Mouse (Mus musculus) gastrocnemius, postnatal 14 days (tissue): Measurements from ENCODE around the gene Timmdc1. TPM values are rescaled to one million over a fixed set of nuclear protein-coding genes. Genes with fewer than 3 reads are reported as not detected.

ENCODE experiments used
- DNase-seq: peaks from one replicate; pipeline ENCODE4 v3.0.0; 2021; ENCODE audit warnings: mixed read lengths
- intact Hi-C: fragments of 180-260 bp; cut with DNase I; formaldehyde crosslinking; loops from one replicate; pipeline ENCODE4 v1.15.1; 2025; ENCODE audit warnings: low total_unique reads
- long read RNA-seq, 2 experiments: library from polyadenylated mRNA; stranded (forward); transcript quantifications; one replicate each; pipeline ENCODE4 v2.0.0; 2021
- total RNA-seq, 2 experiments: library from RNA; stranded (reverse); gene quantifications; 2 replicates each; pipeline ENCODE4 v1.2.3; 2021

Timmdc1 gene
- 10 to 100 TPM; 40.7 to 45.0 TPM for total RNA-seq
- long read RNA-seq, experiment 1, partial matches to known transcripts, result 0 of 6 reads
- long read RNA-seq, experiment 1, other reads (novel, unspliced or antisense), result 2 of 6 reads
- long read RNA-seq, experiment 2, partial matches to known transcripts, result 0 of 4 reads
- long read RNA-seq, experiment 2, other reads (novel, unspliced or antisense), result 0 of 4 reads

DNA sequence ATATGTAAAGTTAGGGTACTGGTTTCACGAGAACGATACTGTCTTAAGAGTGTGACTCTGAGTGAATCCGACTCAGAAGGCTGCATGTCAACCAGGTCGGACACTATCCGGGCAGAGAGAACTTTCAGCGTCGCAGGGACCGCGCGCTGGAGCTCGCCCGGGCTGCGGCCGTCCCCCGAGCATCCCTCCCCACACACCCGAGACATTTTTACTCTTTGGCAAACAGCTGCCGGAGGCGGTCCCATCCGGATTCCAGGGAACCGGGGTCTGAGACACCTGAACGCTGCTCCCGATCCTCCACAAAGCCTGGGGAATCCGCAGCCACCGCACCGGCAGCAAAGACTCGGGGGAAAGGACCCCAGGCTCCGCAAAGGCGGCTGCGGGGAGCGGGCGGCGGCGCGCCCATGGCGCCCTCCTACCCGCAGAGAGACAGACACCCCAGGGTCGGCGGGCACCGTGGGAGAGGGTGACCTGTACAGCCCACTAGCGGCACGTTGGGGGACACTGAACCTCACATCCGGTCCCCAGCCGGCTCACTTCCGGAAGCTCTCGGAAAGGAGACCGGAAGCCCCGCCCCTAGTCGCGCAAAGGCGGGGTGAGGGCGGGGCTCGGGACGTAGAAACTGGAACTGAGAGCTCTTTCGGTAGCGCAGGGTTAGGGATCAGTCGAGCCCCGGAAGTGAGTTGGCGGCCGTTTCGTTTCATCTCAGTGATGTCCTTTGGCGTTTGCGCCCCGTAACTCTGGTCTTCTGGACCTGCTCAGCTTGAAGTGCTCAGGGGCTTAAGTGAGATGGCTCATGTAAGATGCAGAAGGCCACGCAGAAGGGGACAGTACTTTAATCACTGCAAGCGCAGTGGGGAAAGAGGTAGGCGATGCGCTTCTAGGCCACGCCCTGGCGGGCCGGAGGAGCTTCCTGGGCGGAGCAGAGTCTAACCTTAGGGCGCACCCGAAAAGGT lies at the start of gene Timmdc1:
TSS of gene Timmdc1 (minus strand) at position 535 of the 956 bp plus-strand sequence.
- DNase-seq, result peak; percentile 95
- intact Hi-C loops, result no loop called here

GRCm38 (mm10) chr16:38571481-38571880 lies 49.0 kb upstream of the Timmdc1 start:
- no peak for DNase-seq

DNA sequence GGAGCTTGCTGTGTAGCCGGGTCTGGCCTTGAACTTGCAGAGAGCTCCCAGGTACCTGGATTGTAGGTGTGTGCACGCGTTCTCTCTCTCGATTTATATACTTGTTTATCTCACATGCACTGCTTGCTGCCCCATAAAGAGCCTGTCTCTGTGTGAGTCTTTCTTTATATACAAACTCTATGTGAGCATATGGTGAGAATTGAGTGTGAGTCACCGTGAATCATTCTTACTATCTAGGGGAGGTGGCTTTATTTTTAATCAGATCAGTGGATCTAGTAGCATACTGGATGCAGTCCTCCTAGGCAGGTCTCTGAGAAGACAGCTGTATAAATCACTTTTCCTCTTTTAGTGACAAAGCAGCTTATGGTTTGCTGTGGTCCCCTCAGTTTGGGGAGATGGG lies 45.7 kb upstream of the Timmdc1 start:
- no peak for DNase-seq
- intact Hi-C loops, result no loop called here

More at GRCm38 (mm10) chr16:38571481-38571880, 49.0 kb upstream of the Timmdc1 start:
- intact Hi-C loops, result no loop called here

DNA sequence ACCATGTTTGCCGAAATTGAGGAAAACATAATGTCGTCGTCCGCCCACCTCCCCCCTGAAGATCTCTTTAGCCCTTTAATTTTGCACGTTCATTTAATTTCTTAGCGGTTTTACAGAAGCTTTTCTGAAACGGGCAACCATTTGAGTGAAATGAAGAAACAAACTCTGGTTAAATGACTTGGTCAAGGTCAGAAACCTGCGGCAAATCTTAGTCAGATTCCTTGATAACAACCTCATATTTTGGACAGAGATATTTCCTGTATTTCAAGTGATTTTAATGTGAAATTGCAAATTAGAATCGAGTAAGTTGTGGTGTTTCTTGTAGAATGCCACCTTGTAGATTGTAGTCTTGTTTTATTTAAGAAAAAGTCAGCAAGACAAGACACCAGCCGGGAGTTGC lies 41.1 kb upstream of the Timmdc1 start:
- DNase-seq, result no peak
- intact Hi-C loops, result no loop called here

GRCm38 (mm10) chr16:38562968-38563327 lies 40.5 kb upstream of the Timmdc1 start:
- DNase-seq, result no peak
- intact Hi-C loops, result no loop called here

DNA sequence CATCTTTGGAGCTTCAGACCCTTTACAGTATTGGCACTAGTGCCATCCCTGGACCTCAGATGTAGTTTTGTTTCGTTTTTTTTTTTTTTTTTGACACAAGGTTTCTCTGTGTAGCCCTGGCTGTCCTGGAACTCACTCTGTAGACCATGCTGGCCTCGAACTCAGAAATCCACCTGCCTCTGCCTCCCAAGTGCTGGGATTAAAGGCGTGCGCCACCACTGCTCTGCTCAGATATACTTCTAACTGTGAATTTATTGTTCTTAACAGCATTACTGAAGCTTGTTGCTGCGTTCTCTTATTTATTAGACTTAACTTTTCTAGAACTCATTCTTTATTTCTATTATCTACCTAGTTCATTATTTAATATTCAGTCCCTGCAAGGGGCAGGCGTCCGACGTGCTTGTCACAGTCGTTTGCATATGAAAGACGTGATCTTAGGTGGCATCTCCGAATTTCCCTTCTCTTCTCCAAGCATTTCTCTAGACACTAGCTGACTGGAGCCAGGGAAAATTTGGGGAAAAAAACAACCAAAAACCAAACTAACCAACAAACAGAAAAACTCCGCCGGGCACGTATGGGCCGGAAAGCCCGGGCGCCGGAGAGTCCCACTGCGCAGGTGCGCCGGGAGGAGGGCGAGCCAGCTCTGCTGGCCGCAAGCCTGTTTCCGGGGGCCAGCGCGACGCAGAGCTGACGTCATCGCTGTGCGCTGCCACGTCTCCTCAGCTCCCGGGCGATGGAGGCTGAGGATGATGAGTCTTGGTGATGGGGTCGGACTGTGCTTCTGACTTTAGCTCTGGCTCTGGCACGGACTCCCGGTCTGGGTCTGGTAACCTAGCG lies 39.9 kb upstream of the Timmdc1 start:
- DNase-seq, result peak; percentile 94
- intact Hi-C loops, result no loop called here

GRCm38 (mm10) chr16:38558221-38558748 lies 35.8 kb upstream of the Timmdc1 start, which contains the start of gene Tmem39a:
TSS of gene Tmem39a (plus strand) at chr16:38558698.
- no peak for DNase-seq
- intact Hi-C loops, result no loop called here

GRCm38 (mm10) chr16:38555988-38556387 lies 33.5 kb upstream of the Timmdc1 start:
- DNase-seq, result no peak
- intact Hi-C loops, result no loop called here

- intact Hi-C loops, result no loop called here
- peak; percentile 77 for DNase-seq
Observed at GRCm38 (mm10) chr16:38549479-38550396, 27.3 kb upstream of the Timmdc1 start, which contains the start of gene Poglut1. TSS of gene Poglut1 (minus strand) at chr16:38550258.

GRCm38 (mm10) chr16:38548000-38548399 lies 25.5 kb upstream of the Timmdc1 start:
- DNase-seq, result no peak
- intact Hi-C loops, result no loop called here

- DNase-seq, result no peak
- intact Hi-C loops, result loop anchor here (5.0 kb wide), 1 partner anchor 273 kb away; no protein-coding TSS in a partner anchor
Observed at GRCm38 (mm10) chr16:38538716-38539380, 16.4 kb upstream of the Timmdc1 start.

DNA sequence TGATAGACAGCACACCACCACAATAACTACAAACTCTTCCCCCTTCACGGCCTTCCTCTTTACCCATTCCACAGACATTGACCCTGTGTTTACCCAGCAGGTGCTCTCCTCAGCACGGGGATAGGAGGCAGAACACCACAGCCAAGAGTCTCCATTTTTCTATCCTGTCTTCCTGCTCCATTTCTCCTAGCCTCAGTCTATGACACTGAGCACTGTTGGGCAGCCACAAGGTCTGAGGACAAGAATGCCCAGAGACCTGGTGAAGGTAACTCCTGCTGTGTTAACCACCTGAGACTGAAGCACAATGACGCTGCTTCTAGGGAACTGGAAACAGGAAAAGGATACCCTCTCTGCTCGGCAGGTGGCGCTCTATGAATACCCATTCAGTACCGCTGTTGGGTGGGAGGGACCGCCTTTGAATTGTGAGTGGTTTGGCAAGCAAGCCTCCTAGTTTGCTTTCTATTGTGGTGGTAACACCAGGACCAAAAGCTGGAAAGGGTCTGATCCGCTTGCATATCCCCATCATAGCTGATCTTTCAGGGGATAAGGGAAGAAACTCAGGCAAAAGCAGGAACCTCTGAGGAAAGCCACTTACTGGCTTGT lies 14.2 kb upstream of the Timmdc1 start:
- intact Hi-C loops, result loop anchor here (5.0 kb wide), 1 partner anchor 276 kb away; no protein-coding TSS in a partner anchor
- peak; percentile 73 for DNase-seq

DNA sequence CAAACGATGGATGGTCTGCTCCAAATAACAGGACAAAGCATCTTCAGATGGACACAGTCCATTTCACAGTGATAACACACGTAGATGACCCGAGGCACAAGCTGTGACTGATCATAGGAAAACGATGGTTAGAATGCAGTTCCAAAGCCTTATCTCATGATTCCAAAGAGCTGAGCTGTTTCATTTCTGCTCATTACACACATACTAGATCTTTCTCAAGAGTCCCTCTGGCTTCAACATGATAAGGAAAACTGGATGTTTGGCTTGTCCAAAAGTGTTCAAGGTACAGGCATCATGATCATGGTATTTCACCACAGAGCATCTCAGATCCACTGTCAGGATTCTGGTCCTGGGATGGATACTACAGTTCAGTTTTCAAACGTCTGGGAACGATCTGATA lies 3.8 kb upstream of the Timmdc1 start:
- intact Hi-C loops, result no loop called here
- no peak for DNase-seq

DNA sequence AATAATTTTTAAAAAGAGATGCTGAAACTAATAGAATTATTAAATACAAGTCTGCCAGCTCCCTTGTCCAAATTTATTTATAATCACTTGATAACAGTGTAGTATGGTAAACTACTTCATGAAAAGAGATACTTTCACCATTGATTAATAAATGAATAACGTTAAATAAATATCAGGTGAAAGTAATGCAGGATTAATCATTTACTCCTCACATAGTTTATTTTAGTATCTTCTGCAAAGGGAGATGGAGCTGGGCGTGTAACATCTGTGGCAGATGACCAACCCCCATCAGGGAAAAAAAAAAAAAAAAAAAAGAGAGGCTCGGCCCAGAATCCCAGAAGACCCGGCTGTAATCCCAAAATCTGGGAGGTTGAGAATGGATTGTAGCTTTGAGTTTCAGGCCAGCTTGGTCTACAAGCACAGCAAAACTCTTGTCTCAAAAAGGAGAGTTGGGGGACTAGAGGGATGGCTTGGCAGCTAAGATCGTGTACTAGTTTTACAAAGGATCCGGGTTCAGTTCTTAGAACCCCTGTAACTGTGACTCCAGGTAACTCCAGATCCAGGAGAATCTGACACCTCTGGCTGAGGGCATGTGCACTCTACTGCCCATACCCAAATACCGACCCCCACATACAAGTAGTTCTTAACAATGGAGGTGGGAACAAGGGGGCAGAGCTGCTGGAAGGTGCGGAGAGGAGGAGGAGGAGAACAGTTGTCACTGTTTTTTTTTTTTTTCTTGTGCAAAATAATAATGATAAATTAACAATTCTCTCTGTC lies 1.1 kb downstream of the Timmdc1 start:
- no peak for DNase-seq
- intact Hi-C loops, result no loop called here

DNA sequence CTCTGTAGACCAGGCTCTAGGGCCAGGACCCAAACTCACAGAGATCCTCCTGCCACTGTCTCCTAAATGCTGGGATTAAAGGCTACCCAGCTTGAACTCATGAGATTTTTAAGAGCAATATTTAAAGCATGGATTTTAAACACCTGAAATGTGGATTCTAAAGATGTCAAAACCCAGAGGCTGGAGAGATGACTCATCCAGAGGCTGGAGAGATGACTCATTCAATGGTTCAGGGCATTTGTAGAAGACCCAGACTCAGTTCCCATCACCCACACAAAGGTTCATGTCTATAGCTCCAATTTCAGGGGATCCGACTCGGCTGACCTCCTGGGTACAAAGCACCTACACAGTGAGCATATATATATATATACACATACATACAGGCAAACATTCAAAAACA lies 3.3 kb downstream of the Timmdc1 start:
- intact Hi-C loops, result no loop called here
- no peak for DNase-seq

DNA sequence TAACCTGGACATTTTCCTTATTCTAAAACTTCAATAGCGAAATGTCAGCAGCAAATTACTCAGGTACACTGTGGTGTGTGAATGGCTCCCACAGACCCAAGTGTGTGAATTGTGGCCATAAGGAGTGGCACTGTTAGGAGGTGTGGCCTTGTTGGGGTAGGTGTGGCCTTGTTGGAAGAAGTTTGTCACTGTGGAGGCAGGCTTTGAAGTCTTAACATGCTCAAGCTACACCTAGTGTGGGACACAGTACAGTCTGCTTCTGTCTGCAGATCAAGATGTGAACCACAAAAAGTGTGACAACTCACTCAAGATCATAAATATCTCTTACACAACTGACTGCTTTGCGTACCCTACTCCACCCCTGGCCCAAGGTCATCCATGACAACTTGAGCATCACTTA lies 11.6 kb downstream of the Timmdc1 start:
- intact Hi-C loops, result no loop called here
- no peak for DNase-seq
